Mouse (Mus musculus) E14TG2a.4 (cell line): ENCODE data around the gene Ccdc13.

Experiments
- H3K27me3 ChIP-seq: 2 replicates; pipeline ENCODE4 v1.6.1; 2014; ENCODE audit warnings: low read length, control low read depth; ENCODE audit not compliant: insufficient read depth
- H3K36me3 ChIP-seq: 2 replicates; pipeline ENCODE4 v1.6.1; 2014; ENCODE audit warnings: low read length, control low read depth; ENCODE audit not compliant: insufficient read depth
- H3K4me1 ChIP-seq: replicated peaks from 2 replicates; pipeline ENCODE4 v1.6.1; 2014; ENCODE audit warnings: low read depth, low read length, control low read depth
- H3K4me3 ChIP-seq: replicated peaks from 2 replicates; pipeline ENCODE4 v1.5.1; 2014; ENCODE audit warnings: mild to moderate bottlenecking, low read length
- H3K9me3 ChIP-seq: 2 replicates; pipeline ENCODE4 v1.6.1; 2014; ENCODE audit warnings: low read length, control low read depth
- CTCF ChIP-seq: conservative IDR thresholded peaks from 2 replicates; pipeline ENCODE4 v1.5.1; 2014; ENCODE audit warnings: low read length
- NANOG ChIP-seq: IDR thresholded peaks from 2 replicates; pipeline ENCODE4 v1.6.1; 2014; ENCODE audit warnings: borderline replicate concordance, low read length, mixed read lengths
- POU5F1 ChIP-seq: IDR thresholded peaks from 2 replicates; pipeline ENCODE4 v1.6.1; 2014; ENCODE audit warnings: low read length, borderline replicate concordance

Ccdc13 gene

DNA sequence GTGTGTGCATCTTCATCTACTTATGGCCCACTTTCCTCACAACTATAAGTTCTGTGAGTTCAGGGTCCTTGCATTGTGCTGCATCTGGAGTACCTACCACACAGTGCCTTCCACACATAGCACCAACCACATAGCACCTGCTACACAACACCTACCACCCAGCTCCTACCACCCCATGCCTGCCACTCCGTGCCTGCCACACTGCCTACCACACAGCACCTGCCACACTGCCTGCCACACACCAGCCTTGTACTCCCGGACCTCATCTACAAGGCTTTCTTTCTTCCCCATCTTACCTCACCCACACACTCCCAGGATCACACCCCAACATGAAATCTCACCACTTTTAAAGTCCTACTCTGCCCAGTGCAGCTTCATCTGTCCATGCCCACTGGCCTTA is 52.9 kb downstream of the Ccdc13 start:
- no peak for TF ChIP-seq NANOG
- no peak for TF ChIP-seq POU5F1
- TF ChIP-seq CTCF = no peak

DNA sequence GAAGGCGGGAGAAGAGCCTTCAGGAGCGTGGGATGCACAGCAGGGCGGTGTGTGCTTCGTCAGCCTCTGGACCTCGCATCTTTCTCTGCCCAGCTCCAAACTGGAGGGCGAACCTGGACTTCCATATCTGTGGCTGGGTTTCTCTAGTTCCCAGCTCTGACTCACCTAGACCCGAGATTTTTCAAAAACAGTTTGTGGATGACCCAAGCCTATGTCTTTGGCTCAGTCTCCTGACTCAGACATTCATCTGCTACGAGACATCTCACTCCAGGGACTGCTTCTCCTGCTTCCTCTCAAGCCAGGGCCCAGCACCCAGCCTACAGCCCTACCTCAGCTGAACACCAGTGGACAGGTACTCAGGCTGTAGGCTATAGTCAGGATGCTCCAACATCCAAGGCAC is 54.0 kb downstream of the Ccdc13 start:
- Histone ChIP-seq H3K4me1 (no peaks in the 10 kb centered on the region; the same call in 1 of the 2 replicates), H3K27me3 (peaks cover 88% of the 10 kb centered on the region), H3K4me3 (no peak overlapping the region), H3K9me3 (no peaks in the 10 kb centered on the region), H3K36me3 (no peaks in the 10 kb centered on the region)
- TF ChIP-seq NANOG = no peak
- no peak for TF ChIP-seq POU5F1
- no peak for TF ChIP-seq CTCF

More for the DNA sequence above, 52.9 kb downstream of the Ccdc13 start:
- Histone ChIP-seq H3K4me1 (peaks cover under 1% of the 10 kb centered on the region), H3K9me3 (no peaks in the 10 kb centered on the region), H3K36me3 (no peaks in the 10 kb centered on the region), H3K4me3 (no peak overlapping the region), H3K27me3 (peaks cover 88% of the 10 kb centered on the region)

DNA sequence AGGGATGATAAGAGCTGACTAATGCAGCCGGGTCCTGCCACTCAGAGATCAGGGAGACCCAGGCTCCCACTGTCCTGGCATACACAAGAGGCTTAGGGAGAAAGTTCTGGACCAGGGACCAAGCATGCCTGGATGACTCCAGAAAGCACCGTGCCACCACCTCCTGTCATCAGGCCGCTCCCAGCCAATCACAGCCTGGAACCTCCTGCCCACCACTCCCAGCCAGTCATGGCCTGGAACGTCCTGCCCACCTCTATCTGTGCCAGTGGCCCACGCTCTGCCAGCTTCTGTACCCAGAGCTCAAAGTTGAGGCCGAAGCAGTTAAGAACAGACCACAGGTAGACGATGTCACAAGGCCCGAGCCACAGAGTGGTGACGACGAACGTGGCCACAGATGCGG is 54.5 kb downstream of the Ccdc13 start:
- no peak for TF ChIP-seq CTCF
- TF ChIP-seq POU5F1 = no peak
- TF ChIP-seq NANOG = no peak
- peaks cover 91% of the 10 kb centered on the region for H3K27me3 ChIP-seq

DNA sequence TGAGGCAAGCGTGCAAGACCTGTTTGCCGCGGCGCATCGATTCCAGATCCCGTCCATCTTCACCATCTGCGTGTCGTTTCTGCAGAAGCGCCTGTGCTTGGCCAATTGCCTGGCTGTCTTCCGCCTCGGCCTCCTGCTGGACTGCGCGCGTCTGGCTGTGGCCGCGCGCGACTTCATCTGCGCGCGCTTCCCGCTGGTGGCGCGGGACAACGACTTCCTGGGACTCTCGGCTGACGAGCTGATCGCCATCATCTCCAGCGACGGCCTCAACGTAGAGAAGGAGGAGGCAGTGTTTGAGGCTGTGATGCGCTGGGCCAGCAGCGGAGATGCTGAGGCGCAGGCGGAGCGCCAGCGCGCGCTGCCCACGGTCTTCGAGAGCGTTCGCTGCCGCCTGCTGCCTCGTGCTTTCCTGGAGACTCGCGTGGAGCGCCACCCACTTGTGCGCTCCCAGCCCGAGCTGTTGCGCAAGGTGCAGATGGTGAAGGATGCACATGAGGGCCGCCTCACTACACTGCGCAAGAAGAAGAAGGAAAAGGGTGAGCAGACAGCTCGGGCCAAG is 61.1 kb downstream of the Ccdc13 start:
- no peak for TF ChIP-seq CTCF
- no peak for TF ChIP-seq NANOG
- TF ChIP-seq POU5F1 = no peak
- H3K9me3 ChIP-seq = no peaks in the 10 kb centered on the region
- peaks cover 13% of the 10 kb centered on the region for H3K4me1 ChIP-seq
- H3K36me3 ChIP-seq = no peaks in the 10 kb centered on the region
- peak overlapping the region; percentile 70 for H3K4me3 ChIP-seq
- H3K27me3 ChIP-seq = peaks cover 80% of the 10 kb centered on the region

More for the DNA sequence above, 54.5 kb downstream of the Ccdc13 start:
- H3K4me1 ChIP-seq = no peaks in the 10 kb centered on the region; the same call in 1 of the 2 replicates
- no peak overlapping the region for H3K4me3 ChIP-seq
- H3K36me3 ChIP-seq = no peaks in the 10 kb centered on the region
- no peaks in the 10 kb centered on the region for H3K9me3 ChIP-seq

DNA sequence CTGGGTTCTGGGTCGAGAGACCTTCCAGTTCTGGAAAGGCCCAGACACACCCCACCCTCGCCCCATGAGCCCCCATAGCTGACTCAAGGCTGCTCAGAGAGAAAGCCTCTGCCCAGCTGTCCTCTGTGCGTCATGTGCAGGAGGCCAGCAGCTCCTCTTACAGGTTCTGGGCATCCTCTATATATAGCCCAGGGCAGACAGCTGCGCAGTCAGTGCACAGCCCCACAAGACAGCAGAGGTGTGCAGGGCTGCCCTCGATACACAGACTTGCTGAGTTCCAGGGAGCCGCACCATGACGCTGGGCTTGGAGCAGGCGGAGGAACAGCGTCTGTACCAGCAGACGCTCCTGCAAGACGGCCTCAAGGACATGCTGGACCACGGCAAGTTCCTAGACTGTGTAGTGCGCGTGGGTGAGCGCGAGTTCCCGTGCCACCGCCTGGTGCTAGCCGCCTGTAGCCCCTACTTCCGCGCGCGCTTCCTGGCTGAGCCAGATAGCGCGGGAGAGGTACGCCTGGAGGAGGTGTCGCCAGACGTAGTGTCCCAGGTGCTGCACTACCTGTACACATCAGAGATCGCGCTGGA is 61.7 kb downstream of the Ccdc13 start, which contains the start of gene Klhl40:
Gene Klhl40 (plus strand): TSS at position 124 of the 582 bp plus-strand sequence.
- H3K4me3 ChIP-seq = peak within 1 kb of the TSS; percentile 70
- H3K4me1 ChIP-seq = peaks cover 13% of the 10 kb centered on the region
- H3K36me3 ChIP-seq = no peaks in the 10 kb centered on the region
- peaks cover 75% of the 10 kb centered on the region for H3K27me3 ChIP-seq
- H3K9me3 ChIP-seq = no peaks in the 10 kb centered on the region
- TF ChIP-seq NANOG = no peak
- no peak for TF ChIP-seq POU5F1
- TF ChIP-seq CTCF = no peak

DNA sequence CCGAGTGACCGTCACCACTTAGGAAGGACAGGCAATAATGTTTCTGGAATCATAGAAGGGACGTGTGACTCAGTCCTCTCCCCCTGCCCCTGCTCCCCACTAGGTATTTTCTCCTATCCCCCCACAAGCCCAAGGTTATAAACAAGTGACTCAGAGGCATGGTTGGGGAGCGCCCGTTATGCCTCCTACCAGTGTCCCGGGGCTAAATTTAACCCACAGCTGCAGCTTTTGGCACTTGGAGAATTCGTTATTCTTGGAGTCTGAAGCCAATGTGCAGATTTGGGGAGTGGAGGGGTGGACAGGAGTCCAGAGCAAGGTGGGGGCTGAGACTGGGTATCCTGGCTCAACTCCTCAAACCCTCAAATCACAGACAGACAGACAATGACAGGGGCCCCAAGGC is 62.8 kb downstream of the Ccdc13 start:
- Histone ChIP-seq H3K4me3 (no peak overlapping the region), H3K9me3 (no peaks in the 10 kb centered on the region), H3K27me3 (peaks cover 69% of the 10 kb centered on the region), H3K4me1 (peaks cover 13% of the 10 kb centered on the region), H3K36me3 (no peaks in the 10 kb centered on the region)
- TF ChIP-seq NANOG (no peak), CTCF (no peak), POU5F1 (no peak)

DNA sequence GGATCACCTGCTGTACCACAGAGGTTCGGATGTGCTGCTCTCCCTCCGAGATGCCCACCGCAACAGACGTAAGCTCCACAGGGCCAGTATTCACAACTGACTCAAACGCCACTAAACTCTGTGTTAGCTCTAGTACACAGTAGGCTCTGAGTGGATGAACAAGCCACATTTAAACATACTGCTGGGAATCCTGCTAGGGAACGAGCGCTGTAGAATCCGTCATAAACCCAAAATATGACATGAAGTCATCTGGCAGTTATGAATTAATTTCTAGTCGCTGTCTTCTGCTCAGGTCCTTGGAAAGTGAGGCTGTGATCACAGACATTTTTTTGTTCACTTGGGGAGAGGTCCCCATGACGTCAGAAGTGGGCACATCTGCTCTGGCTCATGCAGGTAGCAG is 63.3 kb downstream of the Ccdc13 start:
- H3K4me1 ChIP-seq = peaks cover 13% of the 10 kb centered on the region
- no peak for TF ChIP-seq POU5F1
- TF ChIP-seq CTCF = no peak
- TF ChIP-seq NANOG = no peak
- H3K4me3 ChIP-seq = no peak overlapping the region
- H3K9me3 ChIP-seq = no peaks in the 10 kb centered on the region
- peaks cover 64% of the 10 kb centered on the region for H3K27me3 ChIP-seq
- H3K36me3 ChIP-seq = no peaks in the 10 kb centered on the region

DNA sequence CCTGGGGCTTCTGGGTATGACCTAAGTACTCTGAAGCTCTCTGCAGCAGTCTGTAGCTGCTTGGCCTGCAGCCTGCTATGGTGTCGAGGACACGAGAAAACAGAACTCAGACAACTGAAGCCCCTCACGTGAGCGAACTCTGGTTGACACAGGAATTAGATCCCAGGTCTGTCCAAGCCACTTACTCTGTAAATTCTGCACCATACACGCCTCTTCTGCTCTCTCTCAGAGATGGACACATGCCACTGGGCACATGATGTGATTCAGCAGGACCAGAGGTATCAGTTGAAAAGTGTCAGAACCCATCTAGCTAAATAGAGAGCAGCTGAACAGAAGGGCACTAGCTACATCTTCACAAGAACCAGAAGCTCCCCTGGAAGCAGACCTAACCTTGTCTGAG is 66.8 kb downstream of the Ccdc13 start:
- Histone ChIP-seq H3K9me3 (no peaks in the 10 kb centered on the region), H3K4me3 (no peak overlapping the region), H3K27me3 (peaks cover 32% of the 10 kb centered on the region), H3K4me1 (peaks cover 21% of the 10 kb centered on the region), H3K36me3 (no peaks in the 10 kb centered on the region)
- TF ChIP-seq POU5F1 = no peak
- TF ChIP-seq CTCF = no peak
- no peak for TF ChIP-seq NANOG
